8 mouse cellular contexts compared by ENCODE assay signal in genomic region chr15:31223596-31224134, GRCm38 (mm10). TPM values are rescaled to one million over a fixed set of nuclear protein-coding genes. Genes with fewer than 3 reads are reported as not detected.
DNase-seq lines count a peak whose midpoint lies in the region; ATAC-seq lines count a peak whose summit lies in the region.

No protein-coding gene starts in this region.

- peak overlapping the region; percentile 28; the same call in 1 of the 2 replicates for H3K9ac ChIP-seq in hindbrain, embryonic 11.5 days (ENCODE audit: low read depth, low read length)

- no peak overlapping the region for H3K27ac ChIP-seq in brown adipose tissue, adult 24 weeks (replicated peaks; ENCODE audit: low read depth, low read length)
- H3K27ac ChIP-seq in hindbrain, embryonic 11.5 days (ENCODE audit: low read depth, low read length), result no peak overlapping the region

- H3K27me3 ChIP-seq in hindbrain, embryonic 11.5 days (ENCODE audit: control insufficient read depth, insufficient read depth, low read length), result no peaks in the 10 kb centered on the region

- WGBS in hindbrain, embryonic 11.5 days, result 45% methylated on average over 15 of the region's 15 CpGs

- H3K4me3 ChIP-seq in brown adipose tissue, adult 24 weeks (ENCODE audit: insufficient read depth, low read depth, low read length), result peak overlapping the region; percentile 67
- H3K4me3 ChIP-seq in hindbrain, embryonic 11.5 days (ENCODE audit: low read depth, low read length), result peak overlapping the region; percentile 60

- peak; percentile 24 for DNase-seq in layer of hippocampus, adult 9-11 months
- no peak for DNase-seq in layer of hippocampus, postnatal 36 days
- DNase-seq in hindbrain, embryonic 11.5 days (ENCODE audit: low spot score), result no peak
- DNase-seq in lung, postnatal 36 days, result peak; percentile 16
- DNase-seq in frontal cortex, postnatal 10 days (ENCODE audit: low spot score in 2 of 2), result no peak
- no peak for DNase-seq in layer of hippocampus, postnatal 14 days (ENCODE audit: low spot score in 2 of 2)

- peaks cover 2% of the 10 kb centered on the region; the same call in 1 of the 2 replicates for H3K4me1 ChIP-seq in brown adipose tissue, adult 24 weeks (ENCODE audit: control insufficient read depth, insufficient read depth, insufficient read length, low read length)
- no peaks in the 10 kb centered on the region; the same call in 1 of the 2 replicates for H3K4me1 ChIP-seq in hindbrain, embryonic 11.5 days (replicated peaks; ENCODE audit: control insufficient read depth, insufficient read depth, low read length)

- ATAC-seq in hindbrain, embryonic 11.5 days (ENCODE audit: low FRiP score), result peak; percentile 47
- ATAC-seq in erythroid progenitor cell, adult 5-6 weeks (replicated peaks; ENCODE audit: low FRiP score, poor library complexity, severe bottlenecking), result no peak

- H3K36me3 ChIP-seq in hindbrain, embryonic 11.5 days (ENCODE audit: control insufficient read depth, insufficient read depth, low read length), result no peaks in the 10 kb centered on the region

- peak overlapping the region; percentile 78 for H3K4me2 ChIP-seq in hindbrain, embryonic 11.5 days (replicated peaks; ENCODE audit: low read depth, low read length)

- no peaks in the 10 kb centered on the region for H3K9me3 ChIP-seq in hindbrain, embryonic 11.5 days (ENCODE audit: control insufficient read depth, low read length)

RNA-seq across cellular contexts. Expression of gene Dap, which starts 0.4 kb away (rescaled TPM):
- total RNA-seq in layer of hippocampus, postnatal 36 days (2021), result 1 to 10 TPM; 6.5 to 7.4 TPM
- polyA plus RNA-seq in brown adipose tissue, adult 24 weeks (2012; ENCODE audit: insufficient read depth, insufficient read length, missing spikeins), result 63.0 and 102 TPM in 2 replicates
- 39.7 and 50.9 TPM in 2 replicates for polyA plus RNA-seq in hindbrain, embryonic 11.5 days (2014; fragmentation: Nextera tagmentation; extraction: Ambion mirVana)
- total RNA-seq in layer of hippocampus, postnatal 14 days (2021), result 10 to 100 TPM; 14.7 to 17.0 TPM
- total RNA-seq in erythroid progenitor cell, adult 5-6 weeks (2015; ENCODE audit: low replicate concordance), result 35.0 and 39.8 TPM in 2 replicates
- 14.2 and 19.4 TPM in 2 replicates for total RNA-seq in erythroid progenitor cell, adult 5-6 weeks (2017; ENCODE audit: low replicate concordance)

Comparison
In these comparisons a context has a peak if more than half of its experiments do, and no peak if none do; other contexts are left out.
1. DNase-seq: peak in layer of hippocampus, adult 9-11 months (single experiment) and lung, postnatal 36 days (single experiment); none in layer of hippocampus, postnatal 36 days (0 of 2), hindbrain, embryonic 11.5 days (single experiment), frontal cortex, postnatal 10 days (0 of 2) and layer of hippocampus, postnatal 14 days (0 of 2).